Mouse (Mus musculus) embryonic fibroblast, embryonic 13.5 days (primary cell): Measurements from ENCODE around the gene Zfyve28.

Experiments used
- CTCF ChIP-seq: IDR thresholded peaks from 2 replicates; pipeline ENCODE4 v1.5.1; 2011; ENCODE audit warnings: mild to moderate bottlenecking, control low read depth, low read length, moderate library complexity, borderline replicate concordance; ENCODE audit not compliant: insufficient read depth
- POLR2A ChIP-seq: IDR thresholded peaks from 2 replicates; pipeline ENCODE4 v1.6.1; 2011; ENCODE audit warnings: low read depth, mild to moderate bottlenecking, control low read depth, low read length, moderate library complexity

- TF ChIP-seq POLR2A, result no peak
- TF ChIP-seq CTCF, result no peak
Measured at GRCm38 (mm10) chr5:34186391-34186790, 101.9 kb downstream of the Zfyve28 start.
